ENCODE assay signal across 21 mouse cellular contexts in genomic region chr15:96330536-96330935, GRCm38 (mm10). TPM values are rescaled to one million over a fixed set of nuclear protein-coding genes. Genes with fewer than 3 reads are reported as not detected.
DNase-seq lines count a peak whose midpoint lies in the region; ATAC-seq and TF ChIP-seq lines count a peak whose summit lies in the region.
"Had no signal": no experiment of that assay in that cellular context is flagged by ENCODE, and none has a peak within 500 bp of the region (broad histone marks: within the 10 kb centered on the region; RNA-seq: fewer than 3 reads in every experiment).

No protein-coding gene starts in this region.

- peaks cover 2% of the 10 kb centered on the region; the same call in 1 of the 2 replicates for H3K36me3 ChIP-seq in heart, postnatal 0 days (replicated peaks; ENCODE audit: control insufficient read depth, insufficient read depth, low read length)
- peaks cover 21% of the 10 kb centered on the region for H3K36me3 ChIP-seq in liver, embryonic 15.5 days (replicated peaks)
- H3K36me3 ChIP-seq in myocyte (ENCODE audit: control insufficient read depth, insufficient read depth) = no peaks in the 10 kb centered on the region
- H3K36me3 ChIP-seq: forebrain, embryonic 15.5 days had no signal

- DNase-seq in heart, postnatal 0 days (ENCODE audit: low spot score) = peak; percentile 28
- DNase-seq in heart, adult 11 months = no peak
- DNase-seq in spleen, postnatal 14 days (ENCODE audit: low spot score in 2 of 2) = no peak
- DNase-seq in adrenal gland, adult 2 months = no peak
- DNase-seq: adrenal gland, postnatal 36 days; cerebellum, adult 9-11 months; gastrocnemius, postnatal 10 days; kidney, adult 2 months had no signal

- ATAC-seq in heart, postnatal 0 days (ENCODE audit: insufficient read depth, low read depth) = peak; percentile 64
- ATAC-seq in erythroblast, adult 5-6 weeks (replicated peaks; ENCODE audit: low FRiP score, poor library complexity, severe bottlenecking) = peak; percentile 62
- peak; percentile 66 for ATAC-seq in liver, embryonic 15.5 days (ENCODE audit: insufficient read depth)
- ATAC-seq: forebrain, embryonic 15.5 days; lung, postnatal 0 days had no signal

- no peaks in the 10 kb centered on the region for H3K9me3 ChIP-seq in heart, postnatal 0 days (replicated peaks; ENCODE audit: control insufficient read depth, low read length)
- H3K9me3 ChIP-seq in liver, embryonic 15.5 days (replicated peaks) = no peaks in the 10 kb centered on the region
- H3K9me3 ChIP-seq: embryonic facial prominence, embryonic 12.5 days; forebrain, embryonic 15.5 days; hindbrain, embryonic 13.5 days; limb, embryonic 10.5 days; midbrain, embryonic 12.5 days had no signal

- no peak for TF ChIP-seq CTCF in heart, postnatal 0 days (IDR thresholded peaks at IDR 0.05; ENCODE audit: low read depth)

- 38% methylated on average over 3 of the region's 3 CpGs for WGBS in heart, postnatal 0 days
- 33% methylated on average over 3 of the region's 3 CpGs for WGBS in liver, embryonic 15.5 days (ENCODE audit: insufficient replicate concordance)

- H3ac ChIP-seq in myocyte (ENCODE audit: control insufficient read depth, insufficient read length) = no peak overlapping the region

- H3K79me2 ChIP-seq in myocyte (ENCODE audit: control insufficient read depth, insufficient read depth) = peaks cover 73% of the 10 kb centered on the region

- no peak for TF ChIP-seq EP300 in heart, postnatal 0 days (IDR thresholded peaks at IDR 0.05; ENCODE audit: low read depth)

- H3K27me3 ChIP-seq in heart, postnatal 0 days (ENCODE audit: control insufficient read depth, insufficient read depth, low read length) = no peaks in the 10 kb centered on the region
- no peaks in the 10 kb centered on the region for H3K27me3 ChIP-seq in liver, embryonic 15.5 days
- H3K27me3 ChIP-seq in myocyte (ENCODE audit: control insufficient read depth, insufficient read depth, insufficient read length) = no peaks in the 10 kb centered on the region
- H3K27me3 ChIP-seq: embryonic facial prominence, embryonic 12.5 days; forebrain, embryonic 15.5 days; hindbrain, embryonic 13.5 days; midbrain, embryonic 12.5 days had no signal

- H3K4me1 ChIP-seq in heart, postnatal 0 days (ENCODE audit: control insufficient read depth, insufficient read depth) = peaks cover 26% of the 10 kb centered on the region
- H3K4me1 ChIP-seq in liver, embryonic 15.5 days (replicated peaks) = peaks cover 37% of the 10 kb centered on the region
- H3K4me1 ChIP-seq: embryonic facial prominence, embryonic 12.5 days; limb, embryonic 10.5 days had no signal

- no peak for TF ChIP-seq POLR2A in myocyte (IDR thresholded peaks at IDR 0.05; ENCODE audit: insufficient read length, low read depth)

- H3K27ac ChIP-seq in heart, postnatal 0 days (ENCODE audit: low read depth) = peak overlapping the region; percentile 36; the same call in 1 of the 2 replicates
- H3K27ac ChIP-seq in liver, embryonic 15.5 days (replicated peaks) = 0 out of 2 replicates have a peak overlapping the region, but pooled peaks have one; percentile 5
- H3K27ac ChIP-seq: embryonic facial prominence, embryonic 12.5 days; forebrain, embryonic 15.5 days; hindbrain, embryonic 13.5 days; kidney, postnatal 0 days; limb, embryonic 10.5 days; macrophage; midbrain, embryonic 12.5 days; stomach, postnatal 0 days had no signal

- no peak overlapping the region for H3K4me3 ChIP-seq in heart, postnatal 0 days (ENCODE audit: low read depth, low read length)
- no peak overlapping the region for H3K4me3 ChIP-seq in liver, embryonic 15.5 days (replicated peaks)
- H3K4me3 ChIP-seq in myocyte = no peak overlapping the region
- H3K4me3 ChIP-seq: embryonic facial prominence, embryonic 12.5 days; erythroblast, embryonic 14.5 days; forebrain, embryonic 15.5 days; hindbrain, embryonic 13.5 days; limb, embryonic 10.5 days; midbrain, embryonic 12.5 days had no signal

- H3K9ac ChIP-seq in heart, postnatal 0 days (replicated peaks; ENCODE audit: low read depth, low read length) = no peak overlapping the region
- no peak overlapping the region for H3K9ac ChIP-seq in liver, embryonic 15.5 days
- H3K9ac ChIP-seq: embryonic facial prominence, embryonic 12.5 days; forebrain, embryonic 15.5 days; hindbrain, embryonic 13.5 days; midbrain, embryonic 12.5 days had no signal

- H3K4me2 ChIP-seq in heart, postnatal 0 days (ENCODE audit: low read depth, low read length) = no peak overlapping the region
- H3K4me2 ChIP-seq in liver, embryonic 15.5 days = peak overlapping the region; percentile 40; the same call in 1 of the 2 replicates
- H3K4me2 ChIP-seq in myocyte (ENCODE audit: low read depth) = peak overlapping the region; percentile 1
- H3K4me2 ChIP-seq: embryonic facial prominence, embryonic 12.5 days; forebrain, embryonic 15.5 days; hindbrain, embryonic 13.5 days; midbrain, embryonic 12.5 days had no signal

TF ChIP-seq in myocyte, 11 proteins besides CTCF, POLR2A, EP300 and RAD21:
- TF ChIP-seq MYOD1 (IDR thresholded peaks at IDR 0.05; ENCODE audit: control insufficient read depth in 1 of 3, insufficient read length in 2 of 3, low read depth in 2 of 3) (no peak), TCF12 (IDR thresholded peaks at IDR 0.05; ENCODE audit: insufficient read depth, poor library complexity, severe bottlenecking) (no peak), SRF (IDR thresholded peaks at IDR 0.05; ENCODE audit: control insufficient read depth, insufficient read length, low read depth) (no peak), USF1 (IDR thresholded peaks at IDR 0.05; ENCODE audit: low read depth) (no peak), MAX (IDR thresholded peaks at IDR 0.05; ENCODE audit: low read depth) (no peak), POLR2AphosphoS2 (IDR thresholded peaks at IDR 0.05; ENCODE audit: insufficient read length, low read depth) (no peak), E2F4 (IDR thresholded peaks at IDR 0.05; ENCODE audit: insufficient read depth) (no peak), REST (IDR thresholded peaks at IDR 0.05; ENCODE audit: insufficient read depth, insufficient read length) (no peak), MYOG (IDR thresholded peaks at IDR 0.05; ENCODE audit: control insufficient read depth in 1 of 3, insufficient read depth in 1 of 3, insufficient read length in 2 of 3, low read depth in 2 of 3) (no peak), CEBPB (IDR thresholded peaks at IDR 0.05; ENCODE audit: insufficient read depth, poor library complexity, severe bottlenecking) (no peak), TCF3 (IDR thresholded peaks at IDR 0.05; ENCODE audit: insufficient read length, low read depth) (no peak)
TF ChIP-seq in myocyte: peak in this region for 0.

RNA-seq across cellular contexts. Expression of gene Arid2, which starts 43.2 kb away (rescaled TPM):
- total RNA-seq in heart, postnatal 0 days (2014; rRNA removed; ENCODE audit: low replicate concordance) = 28.4 and 39.8 TPM in 2 replicates
- 8.2 and 8.7 TPM in 2 replicates for polyA plus RNA-seq in heart, postnatal 0 days (2015; fragmentation: Nextera tagmentation; extraction: Ambion mirVana)
- 35.9 and 39.0 TPM in 2 replicates for total RNA-seq in erythroblast, adult 5-6 weeks (2015; ENCODE audit: low replicate concordance)
- total RNA-seq in erythroblast, adult 5-6 weeks (2017; ENCODE audit: low replicate concordance) = 32.6 and 35.7 TPM in 2 replicates
- 7.5 and 8.0 TPM in 2 replicates for polyA plus RNA-seq in liver, embryonic 15.5 days (2015; fragmentation: Nextera tagmentation; extraction: Ambion mirVana)
- 9.3 TPM for polyA plus RNA-seq in myocyte (2012; fragmentation: generic; extraction: Trizol)
- 10 to 100 TPM; 32.0 to 32.2 TPM for total RNA-seq in adrenal gland, adult 2 months (2021)
- 11.8 and 14.5 TPM in 2 replicates for polyA plus RNA-seq in adrenal gland, adult 2 months (2012; rRNA removed)
